Mouse (Mus musculus): ENCODE results near the gene Defa21.

- TF ChIP-seq CTCF (IDR thresholded peaks at IDR 0.05; ENCODE audit: low read depth), result no peak
- no peak for TF ChIP-seq EP300 (IDR thresholded peaks at IDR 0.05; ENCODE audit: low read depth)
Observed at GRCm38 (mm10) chr8:20996776-20997175, 28.6 kb upstream of the Defa21 start.
